Mouse (Mus musculus) lung, postnatal 36 days (tissue): Measurements from ENCODE around the gene Pbx3.
A peak's percentile ranks its signal among the peaks of the same experiment; 100 is the strongest.

ENCODE experiments used
- DNase-seq: peaks from one replicate; pipeline ENCODE4 v3.0.0; 2022; ENCODE audit warnings: mixed read lengths

Pbx3 gene

DNA sequence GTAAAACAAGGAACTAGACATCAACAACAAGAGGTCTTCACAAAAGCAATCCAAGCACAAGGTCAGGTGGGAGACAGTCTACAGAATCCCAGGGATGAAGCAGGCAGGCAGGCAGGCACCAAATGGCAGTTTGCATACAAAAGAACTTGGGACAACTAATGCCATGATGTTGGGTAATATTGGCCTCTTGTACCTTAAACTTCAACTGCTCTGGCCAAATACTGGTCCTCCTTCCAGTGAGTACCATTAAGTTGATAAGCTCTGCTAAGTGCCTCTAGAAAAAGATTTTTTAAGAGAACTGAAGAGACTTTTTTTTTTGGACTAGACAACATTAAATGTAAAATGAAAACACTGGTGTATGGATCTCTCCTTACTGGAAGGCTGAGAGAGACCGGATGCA, 83.2 kb downstream of the Pbx3 start:
- peak; percentile 28 for DNase-seq

DNA sequence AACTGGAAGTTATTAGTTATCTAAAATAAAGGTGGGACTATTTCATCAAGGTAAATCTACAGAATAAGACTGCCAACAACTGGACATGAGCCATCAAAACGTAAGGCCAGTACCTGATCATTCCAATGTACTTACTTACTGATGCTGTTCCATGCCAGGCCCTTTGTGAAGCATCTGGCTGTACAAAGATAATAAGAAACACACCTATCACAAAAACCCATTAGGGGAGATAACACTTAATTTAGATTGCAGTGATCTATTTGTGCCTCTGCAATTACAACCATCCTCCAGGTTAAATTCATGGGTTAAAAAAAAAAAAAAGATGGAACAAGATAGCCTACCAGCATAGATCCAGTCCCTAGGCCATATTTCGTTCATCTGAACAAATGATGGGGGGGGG, 88.7 kb downstream of the Pbx3 start:
- no peak for DNase-seq

DNA sequence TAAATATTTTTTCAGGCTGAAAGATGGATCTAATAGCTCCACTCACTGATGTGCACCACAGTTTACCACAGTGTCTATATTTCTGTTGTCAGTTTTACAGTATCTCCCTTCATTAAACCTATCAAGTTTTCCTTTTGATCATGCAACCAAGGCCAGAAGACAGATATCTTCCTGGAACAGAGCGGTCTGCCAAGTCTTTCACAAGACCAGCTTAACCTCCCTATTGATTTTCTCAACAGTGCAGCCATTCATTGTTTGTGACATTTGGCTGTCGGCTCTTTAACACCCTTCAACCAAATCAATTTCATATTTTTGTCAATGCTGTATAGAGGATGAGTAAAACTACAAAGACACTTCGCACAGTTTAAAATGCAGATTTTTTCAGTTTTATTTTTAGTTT, 91.9 kb downstream of the Pbx3 start:
- no peak for DNase-seq

DNA sequence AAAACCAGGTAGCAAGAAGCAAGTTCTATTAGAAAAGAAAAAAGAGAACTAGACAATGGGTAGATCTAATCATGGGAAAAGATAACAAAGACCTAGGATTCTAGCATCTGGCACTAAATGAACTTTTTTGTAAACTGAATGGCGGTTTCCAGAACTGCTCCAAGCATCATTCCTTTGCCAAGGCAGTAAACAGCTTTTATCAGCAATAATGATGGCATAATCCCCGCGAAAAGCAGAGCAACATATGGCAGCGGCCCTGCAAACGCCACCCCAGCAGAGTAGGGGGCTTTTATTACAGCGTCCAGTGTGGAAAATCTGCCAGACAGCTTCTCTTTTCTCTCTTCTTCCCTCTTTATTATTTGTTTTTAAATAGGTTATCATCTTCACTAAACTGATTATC, 93.2 kb downstream of the Pbx3 start:
- no peak for DNase-seq

DNA sequence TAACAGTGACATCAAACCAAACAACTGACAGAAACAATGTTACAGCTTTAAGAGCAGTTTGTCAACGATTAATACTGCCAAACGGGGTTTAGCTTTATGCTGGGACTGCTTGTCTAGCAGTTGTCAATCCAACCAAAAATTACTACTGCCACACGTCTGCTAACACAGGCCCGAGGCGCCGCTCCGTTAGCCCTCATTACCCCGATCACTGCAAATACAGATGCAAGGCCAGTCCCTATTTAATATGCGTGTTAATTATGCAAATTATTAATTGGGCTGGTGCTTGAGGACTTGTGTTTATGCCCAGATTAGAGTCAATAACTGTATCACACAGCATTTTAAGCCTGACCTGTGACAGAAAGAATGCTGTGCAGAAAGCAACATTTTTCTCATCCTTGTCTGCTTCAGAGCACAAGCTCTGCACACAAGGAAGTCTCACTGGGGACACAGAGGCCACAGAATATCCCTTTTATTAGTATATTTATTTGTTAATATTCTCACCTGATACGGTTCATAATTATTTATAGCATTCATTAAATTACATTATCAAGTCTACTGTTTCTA, 97.2 kb downstream of the Pbx3 start:
- DNase-seq, result no peak

DNA sequence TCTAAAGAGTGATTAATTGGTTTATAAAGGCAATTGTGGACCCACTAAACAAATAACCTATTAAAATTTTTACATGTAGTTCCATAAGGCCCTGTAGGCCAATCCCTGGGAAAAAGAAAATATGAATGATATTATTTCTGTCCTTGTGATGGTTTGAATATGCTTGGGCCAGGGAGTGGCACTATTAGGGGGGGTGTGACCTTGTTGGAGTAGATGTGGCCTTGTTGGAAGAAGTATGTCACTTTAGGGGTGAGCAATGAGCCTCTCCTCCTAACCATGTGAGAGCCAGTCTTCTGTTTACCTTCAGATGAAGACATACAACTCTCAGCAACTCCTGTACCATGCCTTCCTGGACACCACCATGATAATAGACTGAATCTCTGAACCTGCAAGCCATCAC, 110.9 kb downstream of the Pbx3 start:
- DNase-seq, result no peak

DNA sequence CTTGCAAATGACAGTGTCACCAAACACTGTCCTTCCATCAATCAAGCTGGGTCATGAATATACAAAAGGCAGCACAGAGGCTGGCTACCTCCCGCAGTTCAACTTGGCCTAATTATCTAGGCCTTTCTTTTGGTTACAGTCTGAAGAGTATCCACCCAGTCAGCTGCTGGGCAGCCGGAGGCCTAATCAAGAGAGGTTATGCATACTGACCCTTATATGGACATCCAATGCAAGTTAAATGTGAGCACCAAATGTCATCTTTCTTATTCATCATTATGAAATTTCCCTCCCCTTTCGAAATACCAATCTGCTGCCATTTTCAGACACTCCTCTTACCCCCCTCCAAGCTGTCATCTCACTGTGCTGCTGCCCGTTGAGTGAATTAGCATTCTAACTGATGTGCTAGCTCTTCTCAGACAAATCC, 112.3 kb downstream of the Pbx3 start:
- DNase-seq, result no peak

DNA sequence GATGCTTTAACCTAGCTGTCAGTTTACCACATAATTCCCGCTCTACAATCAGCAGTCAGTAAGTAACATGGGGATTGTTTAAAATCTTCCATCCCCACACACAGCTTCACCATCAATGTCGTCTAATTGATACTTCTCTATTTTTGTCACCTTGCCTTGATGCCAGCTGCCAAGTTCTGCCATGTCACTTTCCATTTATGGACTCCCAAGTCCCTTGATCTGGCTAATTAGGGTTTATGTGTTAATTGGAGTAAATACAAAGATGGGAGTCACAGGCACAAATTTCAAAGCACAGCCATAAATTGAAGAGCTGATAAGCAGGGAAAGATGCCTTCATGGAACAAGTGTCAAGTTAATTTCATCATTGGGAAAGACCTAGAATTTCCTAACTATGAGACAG, 114.7 kb downstream of the Pbx3 start:
- DNase-seq, result no peak

DNA sequence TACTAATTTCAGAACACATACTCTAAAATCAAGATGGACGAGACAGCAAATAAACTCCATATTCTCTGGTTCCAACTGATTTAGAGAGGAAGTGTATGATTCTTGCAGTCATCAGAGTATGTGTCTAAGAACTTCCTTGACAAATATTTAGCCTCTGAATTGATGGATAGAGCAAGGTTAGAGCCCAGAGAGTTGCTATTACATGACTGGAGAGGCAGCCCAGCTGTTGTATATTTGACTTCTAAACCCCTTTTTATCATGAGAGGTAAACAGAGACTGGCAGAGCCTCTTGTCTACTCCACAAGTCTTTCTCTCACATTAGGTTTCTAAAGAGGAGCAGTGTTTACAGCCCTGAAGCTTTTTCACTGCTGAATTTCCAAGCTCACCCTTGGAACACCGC, 115.3 kb downstream of the Pbx3 start:
- DNase-seq, result peak; percentile 39

DNA sequence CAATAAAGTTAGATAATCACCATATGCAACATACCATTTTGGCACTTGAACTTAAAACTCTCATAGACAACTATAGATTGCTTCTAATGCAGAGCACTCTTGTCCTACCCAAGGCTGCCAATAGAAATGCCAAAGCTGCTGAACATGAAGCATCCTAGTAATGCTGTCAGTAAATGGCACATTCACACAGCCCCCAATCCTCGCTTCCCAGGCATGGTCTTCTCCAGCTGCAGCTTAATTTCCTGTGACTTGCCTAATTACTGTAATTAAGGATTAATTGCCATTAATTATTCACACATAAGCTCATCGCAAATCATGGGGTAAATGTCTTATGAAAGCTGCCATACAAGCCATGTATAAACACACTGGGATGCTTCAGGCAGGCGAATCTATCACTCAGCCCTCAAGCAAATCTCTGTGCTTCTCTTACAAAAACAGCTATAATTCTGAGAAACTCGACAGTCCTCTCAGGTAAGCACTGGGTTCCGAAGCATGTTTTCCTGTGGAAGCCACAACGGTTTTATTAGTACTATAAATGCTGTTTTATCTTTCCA, 116.9 kb downstream of the Pbx3 start:
- DNase-seq, result no peak

DNA sequence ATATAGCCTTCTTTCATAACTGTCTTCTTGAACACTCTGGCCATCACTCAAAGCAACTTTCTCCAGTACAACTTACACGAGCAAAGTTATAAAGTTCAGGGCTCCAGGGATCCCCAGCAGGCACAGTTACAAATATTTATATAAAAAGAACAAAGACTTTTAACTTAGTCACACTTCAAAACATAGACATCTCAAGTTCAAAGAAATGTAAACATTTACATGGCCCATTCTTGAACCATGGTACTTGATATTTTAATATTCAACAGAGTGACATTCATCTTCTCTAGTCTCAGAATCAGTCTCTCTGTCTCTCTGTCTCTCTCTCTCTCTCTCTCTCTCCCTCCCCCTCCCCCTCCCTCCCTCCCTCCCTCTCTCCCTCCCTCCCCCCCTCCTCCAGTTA, 119.3 kb downstream of the Pbx3 start:
- no peak for DNase-seq

DNA sequence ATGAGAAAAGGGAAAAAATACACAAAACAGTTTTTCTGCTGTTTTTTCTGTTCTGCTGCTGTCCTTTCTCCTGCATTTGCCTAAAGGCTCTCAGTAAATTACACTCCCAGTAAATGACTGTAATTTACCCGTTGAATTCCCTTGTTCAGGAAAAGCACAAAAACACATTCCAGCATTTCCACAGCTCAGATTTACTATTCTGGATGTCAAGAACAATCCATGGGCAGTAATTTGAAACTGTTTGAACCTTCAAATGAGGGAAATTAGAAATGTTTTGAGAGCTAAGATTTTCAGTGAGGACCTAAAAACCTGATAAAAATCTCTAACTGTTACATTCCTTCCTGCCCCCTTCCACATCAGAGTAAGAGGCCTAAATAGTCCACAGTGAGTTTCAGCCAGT, 119.8 kb downstream of the Pbx3 start:
- no peak for DNase-seq

DNA sequence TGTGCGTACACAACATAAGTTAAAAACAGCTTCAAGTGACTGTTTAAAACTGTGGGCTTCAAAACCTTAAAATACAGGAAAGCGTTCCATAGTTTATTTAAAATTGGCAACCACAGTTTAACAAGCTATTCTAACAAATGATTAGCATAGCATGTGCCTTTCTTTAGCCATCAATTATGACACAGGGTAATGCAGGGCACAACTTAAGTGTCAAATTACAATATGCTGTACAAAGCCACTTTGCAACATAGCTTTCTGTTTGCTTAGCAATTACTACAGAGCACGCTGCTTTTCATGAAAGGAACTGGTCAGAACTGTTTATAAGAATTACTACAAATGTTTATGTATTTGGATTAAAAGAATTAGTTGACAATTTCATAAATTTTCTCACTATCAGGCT, 120.7 kb downstream of the Pbx3 start:
- no peak for DNase-seq

DNA sequence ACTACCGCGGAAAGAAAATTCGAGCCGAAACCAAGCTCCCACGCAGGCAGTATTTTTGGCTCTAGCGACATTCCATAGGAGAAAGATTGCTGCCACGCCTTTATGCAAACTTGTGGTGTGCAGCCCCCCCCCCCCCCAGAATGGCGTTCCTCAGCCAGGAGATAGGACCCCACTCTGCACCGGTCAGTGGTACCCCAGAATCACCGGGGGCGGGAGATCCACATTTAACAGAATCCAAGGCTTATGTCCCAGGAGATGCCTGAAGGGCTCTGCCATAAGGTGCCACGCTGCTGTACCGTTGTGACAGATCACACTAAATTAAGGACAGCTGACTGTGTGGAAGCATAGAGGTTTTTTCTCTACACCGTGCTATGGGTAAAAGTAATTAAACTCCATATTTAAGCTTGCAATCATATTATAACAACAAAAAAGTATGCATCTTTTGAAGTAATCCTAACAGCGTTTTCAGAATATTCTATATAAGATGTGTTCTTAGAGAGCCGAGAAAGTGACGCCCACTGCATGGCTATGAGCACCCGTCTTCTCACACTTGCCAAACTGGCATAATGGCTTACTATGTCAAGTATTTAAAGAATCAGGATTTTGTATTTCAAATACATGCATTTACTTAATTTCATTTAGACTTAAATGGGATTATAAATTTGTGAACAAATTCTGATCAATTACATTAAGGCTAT, 122.8 kb downstream of the Pbx3 start:
- DNase-seq, result no peak

DNA sequence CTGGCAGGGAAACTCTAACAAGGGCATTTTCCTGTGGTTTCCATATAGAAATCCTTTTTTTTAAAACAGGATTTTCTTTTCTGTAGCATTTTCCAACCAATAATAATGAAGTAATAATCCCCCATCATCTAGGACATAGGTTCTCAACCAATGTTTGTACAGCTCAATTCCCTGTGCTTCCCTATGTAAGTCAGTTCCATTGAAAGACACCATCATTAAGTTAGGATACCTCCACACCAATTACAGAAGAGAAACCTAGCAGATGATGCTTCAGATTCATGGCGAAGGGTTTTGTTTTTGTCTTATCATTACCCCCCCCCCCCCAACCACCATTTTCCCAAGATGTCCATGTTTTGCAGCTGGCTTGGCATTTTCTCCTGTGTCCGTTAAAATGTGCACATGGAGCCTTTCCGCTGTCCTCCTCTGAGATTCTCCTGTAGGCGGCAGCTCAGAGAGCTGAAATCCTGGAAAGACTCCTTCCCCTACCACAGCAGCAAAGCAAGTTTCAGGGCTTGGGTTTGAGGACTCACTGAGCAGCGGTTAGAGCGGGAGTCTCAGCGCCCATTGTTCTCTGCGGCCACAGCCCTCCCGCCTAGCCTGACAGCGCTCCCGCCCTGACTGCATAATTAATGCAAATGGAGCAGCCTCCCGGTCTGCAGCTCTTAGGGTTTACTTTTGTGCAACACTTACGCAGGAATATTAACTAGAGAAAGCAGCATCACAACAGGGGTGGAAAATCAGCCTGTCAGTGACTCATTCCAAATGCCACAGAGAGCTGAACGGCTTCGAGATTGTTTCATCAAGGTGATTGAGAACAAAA, 123.6 kb downstream of the Pbx3 start:
- peak; percentile 68 for DNase-seq

DNA sequence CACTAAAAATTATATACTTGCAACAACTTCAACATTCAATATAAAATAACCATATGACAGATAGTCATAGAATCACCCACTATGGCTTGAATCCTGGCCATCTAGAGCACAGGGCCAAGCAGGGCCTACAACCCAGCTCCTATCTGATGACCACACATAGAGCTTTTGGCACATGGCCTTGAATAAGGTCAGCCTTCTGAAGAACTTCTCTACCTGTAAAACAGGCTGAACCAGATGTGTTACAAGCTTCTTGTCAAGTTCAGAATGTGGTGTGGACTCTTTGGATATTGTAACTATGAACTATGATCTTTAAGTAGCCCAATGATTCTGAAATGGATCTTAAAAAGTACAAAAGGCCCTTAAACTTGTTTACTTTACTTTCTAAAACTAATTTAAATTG, 132.1 kb downstream of the Pbx3 start:
- peak; percentile 46 for DNase-seq

DNA sequence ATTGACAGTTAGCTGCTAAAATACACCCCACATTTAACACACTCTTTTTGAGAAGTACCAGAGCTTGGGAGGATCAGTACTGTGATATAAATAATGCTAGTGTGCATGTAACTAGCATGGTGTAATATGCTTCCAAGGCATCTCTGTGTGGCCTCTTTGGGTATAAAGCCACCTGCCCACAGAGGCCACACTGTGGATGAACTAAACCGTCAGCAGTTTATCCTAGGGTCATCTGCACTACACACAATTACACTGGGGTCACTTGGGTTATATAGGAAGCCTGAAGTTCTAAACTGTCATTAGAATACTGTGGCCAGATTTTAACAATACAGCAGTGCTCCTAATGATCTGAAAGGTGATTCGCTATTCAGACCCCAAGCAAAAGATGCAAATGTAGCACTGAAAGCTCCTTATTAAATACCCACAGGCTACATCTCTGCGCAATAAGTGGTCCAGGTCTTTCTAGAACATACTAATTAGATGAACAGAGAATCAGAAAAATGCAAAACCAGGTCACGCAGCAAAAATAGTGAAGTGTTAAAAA, 133.6 kb downstream of the Pbx3 start:
- no peak for DNase-seq

DNA sequence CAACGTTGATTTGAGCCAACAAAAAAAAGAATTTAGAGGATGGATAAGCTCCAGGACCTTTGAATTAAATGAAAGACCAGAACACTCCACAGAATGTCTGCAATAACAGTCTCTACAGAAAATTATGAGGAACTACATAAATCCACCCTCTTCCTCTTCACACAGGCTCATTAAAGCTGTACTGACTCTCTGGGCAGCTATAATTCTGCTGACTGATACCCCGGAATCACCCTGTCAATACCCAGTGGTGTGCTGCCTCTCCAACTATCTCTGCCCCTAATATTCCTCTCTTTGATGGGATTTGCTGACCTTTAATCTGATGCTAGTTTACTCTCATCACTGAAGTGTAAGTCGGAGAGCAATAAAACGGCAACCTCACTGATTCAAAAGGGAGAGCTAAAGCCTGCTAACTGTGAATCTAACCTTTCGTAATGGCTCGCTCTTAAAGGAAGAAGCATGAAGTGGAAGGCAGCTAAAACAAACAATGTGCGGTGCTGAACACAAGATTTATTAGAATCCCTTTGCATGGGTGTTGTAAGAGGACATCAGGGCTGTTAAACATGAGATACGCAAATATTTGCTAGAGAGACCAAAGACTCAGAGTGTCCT, 137.4 kb downstream of the Pbx3 start:
- DNase-seq, result no peak

DNA sequence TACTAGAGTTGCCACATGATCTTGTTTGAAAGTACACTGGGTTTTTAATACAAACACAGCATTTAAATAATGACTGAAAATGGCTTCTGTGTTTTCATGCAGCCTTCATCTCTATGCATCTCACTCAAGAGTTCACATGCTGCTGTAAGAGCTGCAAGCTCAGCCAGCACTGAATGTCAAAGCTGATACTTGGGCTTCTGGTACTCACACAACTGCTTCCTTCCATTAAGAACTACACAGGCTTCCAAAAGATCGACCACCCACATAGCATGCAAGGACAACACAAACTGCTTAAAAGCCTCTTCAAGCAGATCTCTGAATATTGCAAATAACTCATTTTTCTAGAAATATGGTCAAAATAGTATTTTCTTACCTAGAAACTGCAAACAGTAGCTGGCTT, 138.7 kb downstream of the Pbx3 start:
- no peak for DNase-seq

DNA sequence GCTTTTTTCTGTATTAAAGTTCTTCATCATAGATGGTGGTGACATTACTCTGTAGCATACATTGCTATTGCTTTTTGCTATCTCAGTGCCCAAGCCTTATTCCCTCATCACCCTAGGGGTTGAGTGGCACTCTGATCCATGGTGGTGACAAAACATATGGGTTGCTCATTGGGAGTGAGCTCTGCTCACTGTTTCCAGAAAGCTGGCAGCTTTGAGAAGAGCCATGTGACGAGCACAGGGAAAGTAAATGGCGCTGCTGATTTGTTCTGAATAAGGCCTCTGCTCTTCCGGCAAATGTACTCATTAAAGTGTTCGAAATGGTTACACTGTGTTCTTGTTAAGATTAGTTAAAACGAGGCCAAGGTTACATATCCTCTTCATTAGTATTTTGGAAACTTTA, 139.7 kb downstream of the Pbx3 start:
- no peak for DNase-seq

DNA sequence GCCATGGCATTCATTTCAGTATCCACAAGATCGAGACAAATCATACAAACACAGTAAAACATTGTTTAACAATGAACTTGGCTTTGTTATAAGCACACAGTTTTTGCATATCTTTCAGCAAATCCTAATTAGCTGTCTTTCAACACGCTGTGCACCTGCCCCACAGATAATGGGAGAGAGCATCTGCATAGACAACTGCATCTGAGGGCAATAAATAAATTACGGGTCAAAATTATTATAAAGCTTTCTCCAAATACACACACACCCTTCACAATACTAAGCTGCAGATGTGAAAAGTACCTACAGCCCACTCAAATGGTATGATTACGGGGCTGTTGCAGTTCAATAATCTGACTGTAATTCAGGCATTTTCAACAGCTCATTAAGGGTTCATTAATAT, 145.3 kb downstream of the Pbx3 start:
- no peak for DNase-seq

DNA sequence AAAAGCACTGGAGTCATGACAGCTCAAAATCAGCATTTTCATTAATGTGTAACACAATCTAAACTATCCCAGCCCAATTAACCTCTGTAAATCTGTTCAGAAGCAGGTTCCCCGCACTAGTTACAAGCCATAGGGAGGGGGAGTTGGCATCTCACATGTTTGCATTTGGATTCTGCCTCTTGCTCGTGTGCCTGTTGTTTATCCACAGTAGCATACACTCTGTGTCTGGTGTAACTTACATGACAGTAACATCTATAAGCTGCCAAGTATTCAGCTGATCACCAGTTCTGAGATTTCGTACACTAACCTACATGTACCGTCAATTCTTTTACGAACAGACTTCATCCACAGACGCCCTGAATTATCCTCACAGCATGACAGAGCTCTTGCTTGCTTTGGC, 147.5 kb downstream of the Pbx3 start:
- DNase-seq, result no peak

DNA sequence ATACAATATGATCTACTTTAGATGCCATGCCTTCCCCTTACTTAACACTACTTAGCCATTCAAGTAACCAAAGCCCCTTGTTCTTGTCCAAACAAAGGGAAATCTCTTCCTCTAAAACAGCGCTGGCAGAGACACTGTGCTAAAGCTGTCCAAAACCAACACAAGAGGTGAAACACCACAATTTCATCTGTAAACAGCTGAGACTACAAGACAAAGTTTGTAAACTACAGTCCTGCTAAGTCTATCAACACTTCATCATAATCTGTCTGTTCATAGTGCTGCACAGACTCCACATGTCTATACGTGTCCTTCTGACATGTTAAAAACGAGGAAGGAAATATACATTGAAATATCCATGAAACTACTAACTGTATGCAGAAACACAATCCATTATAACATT, 151.5 kb downstream of the Pbx3 start:
- DNase-seq, result no peak
